Mouse (Mus musculus): ENCODE measurements around the gene 4921536K21Rik. TPM values are rescaled to one million over a fixed set of nuclear protein-coding genes. Genes with fewer than 3 reads are reported as not detected.

Gene 4921536K21Rik
- total and polyA plus RNA-seq, 2 experiments from 2014 or later = 0.12 TPM; not detected in 1

DNA sequence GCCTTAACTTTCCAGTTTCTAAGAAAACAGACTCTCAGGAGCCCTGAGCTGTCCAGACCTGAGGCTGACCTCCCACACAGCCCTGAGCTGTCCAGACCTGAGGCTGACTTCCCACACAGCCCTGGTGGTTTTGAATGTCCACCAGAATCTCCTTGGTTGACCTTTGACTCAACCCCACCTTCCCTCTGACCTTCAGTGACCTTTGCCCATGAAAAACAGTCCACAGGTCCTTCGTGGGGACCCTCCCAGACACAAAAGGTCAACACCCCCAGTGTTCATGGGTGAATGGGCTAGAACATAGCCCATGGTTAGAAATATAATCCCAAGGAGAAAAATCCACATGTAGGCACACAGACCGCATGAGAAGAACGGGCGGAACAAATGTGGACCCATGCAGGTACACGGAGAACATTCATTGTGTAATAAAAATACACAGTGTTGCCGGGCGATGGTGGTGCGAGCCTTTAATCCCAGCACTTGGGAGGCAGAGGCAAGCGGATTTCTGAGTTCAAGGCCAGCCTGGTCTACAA is 38.9 kb upstream of the 4921536K21Rik start:
- Histone ChIP-seq H3K9me3 (replicated peaks; ENCODE audit: control insufficient read depth, low read length) (no peaks in the 10 kb centered on the region), H3K4me1 (ENCODE audit: control insufficient read depth, insufficient read depth) (peaks cover 6% of the 10 kb centered on the region; the same call in 1 of the 2 replicates), H3K4me2 (ENCODE audit: low read depth, low read length) (no peak overlapping the region)

DNA sequence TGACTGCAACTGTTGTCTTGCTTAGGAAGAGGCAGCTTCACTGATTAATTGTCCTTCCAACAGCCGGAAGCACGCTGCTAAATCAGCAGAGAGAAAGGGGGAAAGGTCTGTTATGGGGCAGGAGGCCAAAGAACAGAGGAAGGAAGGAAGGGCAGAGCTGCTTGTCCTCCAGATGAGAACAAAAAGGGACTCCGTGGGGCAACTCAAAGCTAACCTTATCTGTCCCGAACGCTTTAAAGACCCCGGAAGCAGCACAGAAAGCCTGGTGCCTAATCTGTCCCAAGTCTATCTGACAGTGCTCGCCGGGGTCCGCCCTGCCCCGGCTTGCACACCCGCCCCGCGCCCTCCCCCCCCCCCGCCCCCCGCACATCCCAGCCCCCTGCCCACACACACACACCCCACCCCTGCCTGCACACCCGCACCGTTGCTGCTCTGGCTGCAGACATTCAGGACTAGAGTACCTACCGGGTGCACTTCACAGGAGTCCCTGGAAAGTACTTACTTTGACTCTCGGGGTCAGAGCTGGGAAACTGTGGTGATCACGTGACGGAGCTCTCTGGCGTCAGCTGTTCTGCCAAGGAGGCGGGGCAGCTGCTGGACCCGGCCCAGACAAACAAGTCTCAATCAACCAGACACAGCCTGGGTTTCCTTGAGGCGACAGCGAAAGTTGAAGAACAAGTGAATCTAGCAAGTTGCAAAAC is 36.8 kb upstream of the 4921536K21Rik start, which contains the start of gene Tcn2:
Gene Tcn2, minus strand, starts transcription at position 649 of the 701 bp plus-strand sequence.
- H3K4me1 ChIP-seq (ENCODE audit: control insufficient read depth, insufficient read depth) = peaks cover 6% of the 10 kb centered on the region; the same call in 1 of the 2 replicates
- no peaks in the 10 kb centered on the region for H3K9me3 ChIP-seq (replicated peaks; ENCODE audit: control insufficient read depth, low read length)
- peaks cover 12% of the 10 kb centered on the region for H3K36me3 ChIP-seq (replicated peaks; ENCODE audit: control insufficient read depth, insufficient read depth, low read length)
- H3K4me3 ChIP-seq (ENCODE audit: low read depth, low read length) = peak within 1 kb of the TSS; percentile 59
- ATAC-seq (ENCODE audit: insufficient read depth, low read depth) = peak; percentile 88
- under 1% methylated on average over 19 of the region's 26 CpGs for WGBS
- H3K4me2 ChIP-seq (ENCODE audit: low read depth, low read length) = peak within 1 kb of the TSS; percentile 82
- peak within 1 kb of the TSS; percentile 65 for H3K9ac ChIP-seq (replicated peaks; ENCODE audit: low read depth, low read length)
- DNase-seq (ENCODE audit: low spot score) = peak; percentile 92
- no peaks in the 10 kb centered on the region for H3K27me3 ChIP-seq (ENCODE audit: control insufficient read depth, insufficient read depth, low read length)
- no peak for TF ChIP-seq CTCF (IDR thresholded peaks at IDR 0.05; ENCODE audit: low read depth)
- no peak for TF ChIP-seq EP300 (IDR thresholded peaks at IDR 0.05; ENCODE audit: low read depth)
- H3K27ac ChIP-seq (ENCODE audit: low read depth) = peak within 1 kb of the TSS; percentile 37; the same call in 1 of the 2 replicates

More for the DNA sequence above, 38.9 kb upstream of the 4921536K21Rik start:
- TF ChIP-seq CTCF (IDR thresholded peaks at IDR 0.05; ENCODE audit: low read depth) (no peak), EP300 (IDR thresholded peaks at IDR 0.05; ENCODE audit: low read depth) (no peak)
- no peak overlapping the region for H3K4me3 ChIP-seq (ENCODE audit: low read depth, low read length)
- H3K27ac ChIP-seq (ENCODE audit: low read depth) = no peak overlapping the region
- no peaks in the 10 kb centered on the region for H3K36me3 ChIP-seq (replicated peaks; ENCODE audit: control insufficient read depth, insufficient read depth, low read length)
- WGBS = 88% methylated on average over 9 of the region's 9 CpGs
- ATAC-seq (ENCODE audit: insufficient read depth, low read depth) (no peak), DNase-seq (ENCODE audit: low spot score) (no peak)
- H3K27me3 ChIP-seq (ENCODE audit: control insufficient read depth, insufficient read depth, low read length) = no peaks in the 10 kb centered on the region
- H3K9ac ChIP-seq (replicated peaks; ENCODE audit: low read depth, low read length) = no peak overlapping the region

GRCm38 (mm10) chr11:3930931-3931330 is 36.0 kb upstream of the 4921536K21Rik start:
- ATAC-seq (ENCODE audit: insufficient read depth, low read depth) = no peak

DNA sequence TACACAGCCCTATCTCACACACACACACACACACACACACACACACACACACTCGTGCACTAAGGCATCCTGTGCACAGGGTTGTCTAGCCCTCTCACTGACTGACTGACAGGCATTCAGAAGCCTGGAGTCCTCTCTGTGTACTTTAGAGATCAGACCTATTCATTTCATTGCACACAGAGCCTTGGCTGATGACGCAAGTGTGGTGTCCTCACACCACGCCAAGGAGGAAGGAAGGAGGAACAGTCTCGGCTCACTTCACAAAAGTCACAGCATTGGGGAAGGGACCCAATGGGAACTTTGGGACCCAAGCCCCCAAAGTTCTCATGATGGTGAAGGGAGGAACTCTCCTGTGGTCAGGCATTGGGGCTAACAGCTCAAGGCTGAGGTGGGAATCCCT is 35.1 kb upstream of the 4921536K21Rik start:
- no peak for ATAC-seq (ENCODE audit: insufficient read depth, low read depth)
- H3K4me1 ChIP-seq (ENCODE audit: control insufficient read depth, insufficient read depth) = peaks cover 6% of the 10 kb centered on the region; the same call in 1 of the 2 replicates
- WGBS = 66% methylated on average over 4 of the region's 4 CpGs
- H3K9me3 ChIP-seq (replicated peaks; ENCODE audit: control insufficient read depth, low read length) = no peaks in the 10 kb centered on the region
- TF ChIP-seq EP300 (IDR thresholded peaks at IDR 0.05; ENCODE audit: low read depth) (no peak), CTCF (IDR thresholded peaks at IDR 0.05; ENCODE audit: low read depth) (no peak)
- no peaks in the 10 kb centered on the region for H3K27me3 ChIP-seq (ENCODE audit: control insufficient read depth, insufficient read depth, low read length)
- DNase-seq (ENCODE audit: low spot score) = no peak
- no peak overlapping the region for H3K4me2 ChIP-seq (ENCODE audit: low read depth, low read length)
- H3K9ac ChIP-seq (replicated peaks; ENCODE audit: low read depth, low read length) = no peak overlapping the region
- no peak overlapping the region for H3K27ac ChIP-seq (ENCODE audit: low read depth)
- H3K4me3 ChIP-seq (ENCODE audit: low read depth, low read length) = no peak overlapping the region
- H3K36me3 ChIP-seq (replicated peaks; ENCODE audit: control insufficient read depth, insufficient read depth, low read length) = peaks cover 29% of the 10 kb centered on the region

More at GRCm38 (mm10) chr11:3930931-3931330, 36.0 kb upstream of the 4921536K21Rik start:
- Histone ChIP-seq H3K27ac (ENCODE audit: low read depth) (no peak overlapping the region), H3K27me3 (ENCODE audit: control insufficient read depth, insufficient read depth, low read length) (no peaks in the 10 kb centered on the region), H3K4me3 (ENCODE audit: low read depth, low read length) (peak overlapping the region; percentile 59), H3K9me3 (replicated peaks; ENCODE audit: control insufficient read depth, low read length) (no peaks in the 10 kb centered on the region), H3K4me2 (ENCODE audit: low read depth, low read length) (peak overlapping the region; percentile 82), H3K36me3 (replicated peaks; ENCODE audit: control insufficient read depth, insufficient read depth, low read length) (peaks cover 20% of the 10 kb centered on the region), H3K4me1 (ENCODE audit: control insufficient read depth, insufficient read depth) (peaks cover 6% of the 10 kb centered on the region; the same call in 1 of the 2 replicates), H3K9ac (replicated peaks; ENCODE audit: low read depth, low read length) (peak overlapping the region; percentile 65; the same call in 1 of the 2 replicates)
- DNase-seq (ENCODE audit: low spot score) = no peak
- no peak for TF ChIP-seq CTCF (IDR thresholded peaks at IDR 0.05; ENCODE audit: low read depth)
- WGBS = 42% methylated on average over 6 of the region's 6 CpGs

- Histone ChIP-seq H3K36me3 (replicated peaks; ENCODE audit: control insufficient read depth, insufficient read depth, low read length) (peaks cover 61% of the 10 kb centered on the region), H3K4me1 (ENCODE audit: control insufficient read depth, insufficient read depth) (peaks cover under 1% of the 10 kb centered on the region; the same call in 1 of the 2 replicates), H3K4me3 (ENCODE audit: low read depth, low read length) (no peak overlapping the region), H3K27me3 (ENCODE audit: control insufficient read depth, insufficient read depth, low read length) (no peaks in the 10 kb centered on the region), H3K4me2 (ENCODE audit: low read depth, low read length) (no peak overlapping the region), H3K27ac (ENCODE audit: low read depth) (no peak overlapping the region), H3K9me3 (replicated peaks; ENCODE audit: control insufficient read depth, low read length) (no peaks in the 10 kb centered on the region), H3K9ac (replicated peaks; ENCODE audit: low read depth, low read length) (no peak overlapping the region)
- DNase-seq (ENCODE audit: low spot score) (no peak), ATAC-seq (ENCODE audit: insufficient read depth, low read depth) (no peak)
- WGBS = 92% methylated on average over 10 of the region's 10 CpGs
- no peak for TF ChIP-seq CTCF (IDR thresholded peaks at IDR 0.05; ENCODE audit: low read depth)
- TF ChIP-seq EP300 (IDR thresholded peaks at IDR 0.05; ENCODE audit: low read depth) = no peak
These were observed 31.0 kb upstream of the 4921536K21Rik start for GRCm38 (mm10) chr11:3925916-3926315.
